Mouse (Mus musculus) retina, embryonic 14.5 days (tissue): ENCODE measurements around the gene Hist2h2be.
"Not testable (repeated sequence)": the region's sequence is repeated elsewhere in the genome, so short reads cannot be mapped to it uniquely, and the experiment has no call there.

ENCODE experiments used
- DNase-seq: peaks from one replicate; pipeline ENCODE4 v3.0.0-alpha.2; 2015; ENCODE audit warnings: low spot score

The Hist2h2be gene

DNA sequence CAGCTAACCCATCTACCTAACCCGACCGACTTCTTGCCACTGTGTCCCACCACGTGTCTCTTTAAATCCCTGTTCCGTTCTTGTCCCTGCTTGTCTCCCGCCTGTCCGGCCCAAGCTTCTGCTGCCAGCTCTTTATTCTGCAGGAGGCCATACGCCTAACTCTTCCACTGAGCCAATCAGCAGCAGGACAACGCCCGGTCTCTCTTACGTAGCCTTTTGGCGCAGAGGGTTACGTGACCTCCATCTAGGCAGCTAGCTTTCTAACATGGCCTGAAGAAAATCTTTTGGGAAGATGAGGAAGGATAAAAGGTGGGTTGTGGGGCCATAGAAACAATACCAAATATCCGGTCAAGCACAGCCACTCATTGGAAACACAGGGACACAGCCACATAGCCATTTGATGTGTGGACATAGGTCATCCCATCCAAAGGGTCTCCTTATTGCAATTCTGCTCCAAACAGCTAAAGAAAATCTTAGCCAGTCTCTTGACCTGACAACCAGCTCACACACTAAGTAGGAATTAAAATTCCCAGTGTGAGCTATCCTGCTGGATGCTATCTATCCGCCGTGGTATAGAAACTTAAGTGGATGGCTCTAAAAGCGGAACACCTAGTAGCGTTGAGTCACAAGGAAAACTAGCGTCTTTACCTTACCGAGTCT, 41.4 kb downstream of the Hist2h2be start:
- DNase-seq = peak; percentile 74

DNA sequence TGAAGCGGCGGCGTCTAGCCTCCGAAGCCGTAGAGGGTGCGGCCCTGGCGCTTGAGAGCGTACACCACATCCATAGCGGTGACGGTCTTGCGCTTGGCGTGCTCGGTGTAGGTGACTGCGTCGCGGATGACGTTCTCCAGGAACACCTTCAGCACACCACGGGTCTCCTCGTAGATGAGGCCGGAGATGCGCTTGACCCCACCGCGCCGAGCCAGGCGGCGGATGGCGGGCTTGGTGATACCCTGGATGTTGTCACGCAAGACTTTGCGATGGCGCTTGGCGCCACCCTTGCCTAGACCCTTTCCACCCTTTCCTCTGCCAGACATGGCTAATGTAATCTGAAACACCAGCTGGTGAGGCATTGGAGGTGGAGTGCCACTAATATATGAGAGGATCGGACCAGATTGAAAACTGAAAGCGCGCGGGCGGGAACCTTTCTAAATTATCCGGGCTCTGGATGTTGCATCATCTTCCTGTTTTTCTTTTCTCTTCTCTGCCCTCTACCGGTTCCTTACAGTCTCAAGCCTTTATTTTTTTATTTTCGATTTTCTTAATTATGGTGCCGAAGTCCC, 42.1 kb downstream of the Hist2h2be start, which contains the start of gene Hist2h4:
Hist2h4 (minus strand) TSS at position 333 of the 572 bp plus-strand sequence.
- DNase-seq = peak; percentile 99

DNA sequence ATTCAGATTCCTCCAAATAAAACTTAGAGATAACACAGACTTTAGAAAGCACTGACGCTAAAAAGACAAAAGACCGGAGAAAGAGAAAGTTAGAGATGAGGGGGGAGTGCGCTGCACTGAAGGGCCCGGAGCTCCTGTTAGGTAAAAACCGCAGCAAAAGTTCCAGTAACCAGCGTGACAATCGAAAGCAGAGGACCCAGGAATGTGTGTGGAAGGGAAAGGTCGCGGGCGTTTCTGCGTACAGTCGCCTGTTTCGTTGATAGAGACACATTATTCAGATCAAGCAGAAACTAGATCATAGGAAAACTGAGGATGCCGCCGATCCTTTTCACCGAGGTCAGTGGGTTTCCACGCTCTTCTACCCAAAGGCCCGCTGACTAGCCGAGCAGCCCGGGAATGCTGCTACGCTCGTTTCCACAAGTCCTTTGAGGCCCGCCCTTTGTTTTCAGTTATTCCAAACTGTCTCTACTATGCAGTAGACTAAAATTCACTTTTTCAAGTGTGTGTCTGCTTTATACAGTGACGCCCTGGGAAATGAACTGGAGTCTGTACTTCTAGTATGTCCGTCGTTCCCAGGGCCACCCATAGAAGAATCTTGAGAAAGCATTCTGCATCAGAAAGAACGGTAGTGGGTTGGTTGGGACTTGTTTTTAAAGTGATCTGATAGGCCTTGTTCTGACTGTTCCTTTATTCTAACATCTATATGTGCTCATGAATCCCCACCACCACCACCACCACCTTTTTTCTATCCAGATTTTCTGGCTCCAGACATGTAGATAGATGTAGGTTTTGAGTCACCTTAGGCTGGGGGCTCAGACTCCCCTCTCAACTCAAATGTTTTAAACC, 42.9 kb downstream of the Hist2h2be start:
- peak; percentile 19 for DNase-seq

DNA sequence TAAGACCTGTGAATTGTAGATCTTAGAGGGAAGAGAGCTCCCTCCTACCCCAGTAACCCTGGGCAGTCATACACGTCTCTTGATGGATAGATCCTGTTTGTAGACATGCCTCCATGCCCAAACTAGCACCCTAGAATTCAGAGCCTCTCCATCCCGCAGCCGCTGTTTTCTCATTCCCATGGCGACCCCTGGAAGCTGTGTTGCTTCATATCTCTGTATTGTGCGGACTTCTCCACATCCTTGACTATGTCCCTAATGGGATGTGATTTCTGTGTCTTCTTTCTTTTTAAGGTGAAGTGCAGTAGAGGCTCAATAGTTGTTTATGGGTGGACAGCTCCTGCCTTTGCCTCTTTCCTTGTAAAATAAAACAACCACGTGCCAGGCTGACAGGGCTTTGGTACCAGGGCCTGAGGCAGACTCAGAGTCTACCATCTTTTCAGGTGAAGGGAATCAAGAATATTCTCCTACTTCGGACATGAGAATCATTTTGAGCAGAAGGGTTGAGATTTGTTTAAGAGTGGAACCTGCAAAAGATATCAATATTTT, 43.6 kb downstream of the Hist2h2be start:
- DNase-seq = no peak

DNA sequence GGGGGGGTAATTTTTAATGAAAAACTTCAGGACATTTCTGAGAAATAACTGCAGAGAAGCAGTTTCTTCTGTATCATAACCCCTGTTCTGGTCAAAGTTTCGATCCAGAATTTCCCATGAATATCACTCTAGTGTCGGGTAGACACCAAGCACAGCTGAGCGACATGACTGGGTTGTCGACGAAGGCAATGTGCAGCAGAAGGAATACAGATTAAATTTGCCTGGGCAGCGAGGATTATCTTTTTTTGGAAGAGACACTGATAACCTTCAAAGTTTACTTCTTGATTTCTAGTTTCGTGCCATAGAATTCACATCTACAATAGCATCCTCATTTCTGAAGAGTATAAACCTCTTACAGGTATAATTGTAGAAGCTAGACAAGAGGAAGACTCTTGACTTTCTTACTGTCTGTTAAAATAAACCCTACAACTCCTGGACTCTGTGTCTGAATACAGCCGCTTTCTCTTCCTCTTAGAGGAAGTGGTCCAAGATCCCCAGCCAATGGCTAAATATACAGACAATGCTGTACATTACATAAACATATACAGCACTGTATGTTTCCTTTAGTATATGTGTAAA, 45.3 kb downstream of the Hist2h2be start:
- no peak for DNase-seq

DNA sequence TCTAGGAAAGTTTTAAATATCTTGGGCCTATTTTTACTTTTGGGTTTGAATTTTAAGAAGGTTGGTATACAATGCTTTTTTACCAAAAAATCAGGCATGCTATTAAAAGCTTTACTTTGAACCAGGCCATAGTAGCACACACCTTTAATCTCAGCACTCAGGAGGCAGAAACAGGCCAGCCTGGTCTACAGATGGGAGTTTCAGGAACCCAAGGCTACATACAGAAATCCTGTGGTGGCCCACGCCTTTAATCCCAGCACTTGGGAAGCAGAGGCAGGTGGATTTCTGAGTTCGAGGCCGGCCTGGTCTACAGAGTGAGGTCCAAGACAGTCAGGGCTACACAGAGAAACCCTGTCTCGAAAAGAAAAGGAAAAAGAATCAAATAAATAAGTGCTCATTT, 46.6 kb downstream of the Hist2h2be start:
- no peak for DNase-seq

DNA sequence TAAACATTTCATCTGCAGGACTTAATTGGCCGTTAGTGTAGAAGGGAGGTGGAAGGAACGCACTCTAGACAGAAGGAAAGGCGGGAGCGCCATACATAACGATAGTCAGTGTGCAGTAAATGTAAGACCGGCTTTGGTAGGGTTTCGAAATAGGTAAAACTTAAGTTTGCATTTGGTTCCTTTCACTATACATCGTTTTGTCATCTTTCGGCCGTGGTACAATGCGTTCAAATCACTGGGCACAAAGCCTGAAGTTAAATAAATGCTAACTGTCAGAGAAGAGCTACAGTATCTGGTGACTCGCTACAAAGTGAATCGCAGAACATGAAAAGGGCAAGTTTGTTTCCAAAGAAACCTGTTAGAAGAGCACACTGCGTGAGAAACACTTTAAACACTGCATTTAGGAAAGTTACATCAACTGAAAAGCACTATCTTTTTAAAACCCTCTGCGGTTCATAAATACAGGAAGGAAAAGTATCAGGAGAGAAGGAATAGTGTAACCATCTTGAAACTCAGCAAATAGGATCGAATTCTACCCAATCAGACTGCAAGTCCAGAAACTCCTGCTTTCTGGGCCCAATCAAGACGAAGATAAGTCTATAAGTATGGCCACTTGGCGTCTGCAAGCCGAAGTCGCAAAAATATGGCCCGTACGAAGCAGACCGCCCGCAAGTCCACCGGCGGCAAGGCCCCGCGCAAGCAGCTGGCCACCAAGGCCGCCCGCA, 47.3 kb downstream of the Hist2h2be start, which contains the start of gene Hist2h3b:
Hist2h3b (plus strand) TSS at position 604 of the 725 bp plus-strand sequence.
- DNase-seq = peak; percentile 87

DNA sequence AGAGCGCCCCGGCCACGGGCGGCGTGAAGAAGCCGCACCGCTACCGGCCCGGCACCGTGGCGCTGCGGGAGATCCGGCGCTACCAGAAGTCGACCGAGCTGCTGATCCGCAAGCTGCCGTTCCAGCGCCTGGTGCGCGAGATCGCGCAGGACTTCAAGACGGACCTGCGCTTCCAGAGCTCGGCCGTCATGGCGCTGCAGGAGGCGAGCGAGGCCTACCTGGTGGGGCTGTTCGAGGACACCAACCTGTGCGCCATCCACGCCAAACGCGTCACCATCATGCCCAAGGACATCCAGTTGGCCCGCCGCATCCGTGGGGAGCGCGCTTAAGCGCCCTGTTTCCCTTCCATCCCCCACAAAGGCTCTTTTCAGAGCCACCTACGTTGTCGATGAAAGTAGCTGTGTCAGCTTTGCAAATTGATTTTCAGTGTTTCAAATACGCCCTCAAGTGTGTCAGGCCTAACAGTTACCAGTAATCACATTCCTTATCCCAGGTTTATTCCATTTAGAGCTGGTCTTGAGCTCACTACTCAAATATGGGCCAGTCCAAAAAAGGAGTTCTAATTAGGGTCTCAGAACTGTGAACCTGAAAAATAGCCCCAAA, 48.0 kb downstream of the Hist2h2be start:
- DNase-seq = not testable (repeated sequence)

DNA sequence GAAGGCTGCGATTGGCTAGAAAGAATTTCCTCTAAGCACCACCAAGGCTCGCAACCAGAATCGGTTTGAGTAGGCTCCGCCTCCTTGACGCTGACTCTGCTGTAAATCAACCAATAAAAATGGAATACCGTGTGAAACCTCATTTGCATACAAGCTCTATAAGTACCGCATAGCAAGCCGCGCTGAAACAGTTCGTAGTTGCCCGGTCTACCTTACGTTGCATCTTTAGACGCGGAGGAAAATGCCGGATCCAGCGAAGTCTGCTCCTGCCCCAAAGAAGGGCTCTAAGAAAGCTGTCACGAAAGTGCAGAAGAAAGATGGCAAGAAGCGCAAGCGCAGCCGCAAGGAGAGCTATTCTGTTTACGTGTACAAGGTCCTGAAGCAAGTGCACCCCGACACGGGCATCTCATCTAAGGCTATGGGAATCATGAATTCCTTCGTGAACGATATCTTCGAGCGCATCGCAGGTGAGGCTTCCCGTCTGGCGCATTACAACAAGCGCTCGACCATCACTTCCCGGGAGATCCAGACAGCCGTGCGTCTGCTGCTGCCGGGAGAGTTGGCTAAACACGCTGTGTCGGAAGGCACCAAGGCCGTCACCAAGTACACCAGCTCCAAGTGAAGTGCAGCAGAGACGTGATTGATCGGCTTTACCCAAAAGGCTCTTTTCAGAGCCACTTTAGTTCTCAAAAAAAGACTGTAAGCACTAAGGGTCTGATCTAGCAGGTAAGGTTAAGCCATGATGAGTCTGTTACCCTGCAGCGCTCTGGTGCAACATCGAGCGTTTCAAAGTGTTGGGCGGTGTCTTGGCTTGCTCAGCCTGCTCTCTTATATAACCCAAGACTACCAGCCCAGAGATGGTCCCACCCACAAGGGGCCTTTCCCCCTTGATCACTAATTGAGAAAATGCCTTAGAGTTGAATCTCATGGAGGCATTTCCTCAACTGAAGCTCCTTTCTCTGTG, 48.9 kb downstream of the Hist2h2be start, which contains the start of gene Hist2h2bb:
Hist2h2bb (plus strand) TSS at position 242 of the 964 bp plus-strand sequence.
- peak; percentile 97 for DNase-seq
